1 mouse cellular context compared by ENCODE assay signal in genomic region chr10:80220676-80221075, GRCm38 (mm10).
TF ChIP-seq lines count a peak whose summit lies in the region.

No protein-coding gene starts in this region.

TF ChIP-seq in ES-E14, 5 proteins besides CTCF, POLR2A, EP300 and RAD21:
- TF ChIP-seq ZNF384 (IDR thresholded peaks at IDR 0.05; ENCODE audit: low read depth, low read length) (no peak), MAFK (IDR thresholded peaks at IDR 0.05; ENCODE audit: insufficient read depth, low read depth, low read length) (no peak), HCFC1 (IDR thresholded peaks at IDR 0.05; ENCODE audit: borderline replicate concordance, insufficient read depth, low read length) (no peak), ZC3H11A (IDR thresholded peaks at IDR 0.05; ENCODE audit: borderline replicate concordance, low read depth, low read length) (no peak)
